Mouse (Mus musculus): ENCODE results near the gene Abtb1. TPM values are rescaled to one million over a fixed set of nuclear protein-coding genes. Genes with fewer than 3 reads are reported as not detected.

Abtb1 gene
- polyA plus RNA-seq, 1 experiment from 2014 or later, result 37.6 TPM

- Histone ChIP-seq H3K27ac (replicated peaks) (no peak overlapping the region), H3K36me3 (no peaks in the 10 kb centered on the region)
Measured at GRCm38 (mm10) chr6:88792147-88792691, 49.6 kb downstream of the Abtb1 start.

GRCm38 (mm10) chr6:88791299-88791698, 50.5 kb downstream of the Abtb1 start:
- no peak overlapping the region for H3K4me2 ChIP-seq (replicated peaks)
- 23% methylated on average over 9 of the region's 9 CpGs for WGBS
- H3K4me1 ChIP-seq, result peaks cover 62% of the 10 kb centered on the region
- H3K4me3 ChIP-seq, result no peak overlapping the region
- no peaks in the 10 kb centered on the region for H3K9me3 ChIP-seq
- H3K36me3 ChIP-seq, result no peaks in the 10 kb centered on the region
- peak overlapping the region; percentile 37; the same call in 1 of the 2 replicates for H3K27ac ChIP-seq (replicated peaks)
- ATAC-seq (replicated peaks), result no peak
- H3K9ac ChIP-seq (replicated peaks), result 0 out of 2 replicates have a peak overlapping the region, but pooled peaks have one; percentile 10
- no peaks in the 10 kb centered on the region for H3K27me3 ChIP-seq

More at GRCm38 (mm10) chr6:88792147-88792691, 49.6 kb downstream of the Abtb1 start:
- no peak for ATAC-seq (replicated peaks)
- H3K9ac ChIP-seq (replicated peaks), result no peak overlapping the region
- H3K4me3 ChIP-seq, result no peak overlapping the region
- H3K4me1 ChIP-seq, result peaks cover 56% of the 10 kb centered on the region
- H3K9me3 ChIP-seq, result no peaks in the 10 kb centered on the region
- H3K27me3 ChIP-seq, result no peaks in the 10 kb centered on the region
- 58% methylated on average over 7 of the region's 7 CpGs for WGBS
- H3K4me2 ChIP-seq (replicated peaks), result no peak overlapping the region

GRCm38 (mm10) chr6:88788219-88788618, 53.6 kb downstream of the Abtb1 start:
- H3K36me3 ChIP-seq, result no peaks in the 10 kb centered on the region
- no peak overlapping the region for H3K9ac ChIP-seq (replicated peaks)
- no peaks in the 10 kb centered on the region for H3K27me3 ChIP-seq
- peaks cover 59% of the 10 kb centered on the region for H3K4me1 ChIP-seq
- ATAC-seq (replicated peaks), result no peak
- WGBS, result 56% methylated on average over 11 of the region's 11 CpGs
- peak overlapping the region; percentile 52 for H3K27ac ChIP-seq (replicated peaks)
- H3K4me3 ChIP-seq, result no peak overlapping the region
- no peaks in the 10 kb centered on the region for H3K9me3 ChIP-seq
- H3K4me2 ChIP-seq (replicated peaks), result no peak overlapping the region

GRCm38 (mm10) chr6:88787496-88787895, 54.3 kb downstream of the Abtb1 start:
- H3K4me1 ChIP-seq, result peaks cover 51% of the 10 kb centered on the region
- no peaks in the 10 kb centered on the region for H3K36me3 ChIP-seq
- 0 out of 2 replicates have a peak, but pooled peaks have one; percentile 11 for ATAC-seq (replicated peaks)
- WGBS, result 57% methylated on average over 14 of the region's 14 CpGs
- no peaks in the 10 kb centered on the region for H3K9me3 ChIP-seq
- no peak overlapping the region for H3K4me2 ChIP-seq (replicated peaks)
- H3K27ac ChIP-seq (replicated peaks), result peak overlapping the region; percentile 54; the same call in 1 of the 2 replicates
- no peak overlapping the region for H3K4me3 ChIP-seq
- H3K9ac ChIP-seq (replicated peaks), result no peak overlapping the region
- H3K27me3 ChIP-seq, result no peaks in the 10 kb centered on the region

GRCm38 (mm10) chr6:88786732-88787445, 54.9 kb downstream of the Abtb1 start:
- peaks cover 45% of the 10 kb centered on the region for H3K4me1 ChIP-seq
- no peak overlapping the region for H3K4me2 ChIP-seq (replicated peaks)
- WGBS, result 87% methylated on average over 15 of the region's 15 CpGs
- no peaks in the 10 kb centered on the region for H3K27me3 ChIP-seq
- H3K9ac ChIP-seq (replicated peaks), result no peak overlapping the region
- no peaks in the 10 kb centered on the region for H3K36me3 ChIP-seq
- ATAC-seq (replicated peaks), result no peak
- no peaks in the 10 kb centered on the region for H3K9me3 ChIP-seq
- no peak overlapping the region for H3K4me3 ChIP-seq
- H3K27ac ChIP-seq (replicated peaks), result peak overlapping the region; percentile 54; the same call in 1 of the 2 replicates

Other genes with a start within 250 kb of the Abtb1 start
- gene Kbtbd12, start 204.0 kb downstream of the Abtb1 start, polyA plus RNA-seq (2015; fragmentation: Nextera tagmentation; extraction: Ambion mirVana), result 0.20 TPM in 1 of 2 replicates, not detected in the other
- gene Mgll, start 117.6 kb downstream of the Abtb1 start, polyA plus RNA-seq (2015; fragmentation: Nextera tagmentation; extraction: Ambion mirVana), result 24.9 and 25.0 TPM in 2 replicates
- 590 and 608 TPM in 2 replicates for gene Podxl2, start 33.1 kb upstream of the Abtb1 start, polyA plus RNA-seq (2015; fragmentation: Nextera tagmentation; extraction: Ambion mirVana)
- 70.0 and 75.2 TPM in 2 replicates for gene Mcm2, start 56.8 kb upstream of the Abtb1 start, polyA plus RNA-seq (2015; fragmentation: Nextera tagmentation; extraction: Ambion mirVana)
- gene Tpra1, start 60.3 kb upstream of the Abtb1 start, polyA plus RNA-seq (2015; fragmentation: Nextera tagmentation; extraction: Ambion mirVana), result 61.5 and 64.1 TPM in 2 replicates

Measured in forebrain, embryonic 15.5 days (tissue).